Mouse (Mus musculus): Measurements from ENCODE around the gene H2afy2.
A peak's percentile ranks its signal among the peaks of the same experiment; 100 is the strongest.

Gene H2afy2

GRCm38 (mm10) chr10:61784414-61784813 lies 467 bp upstream of the H2afy2 start:
- no peak for DNase-seq (ENCODE audit: low spot score in 2 of 2)

- DNase-seq (ENCODE audit: low spot score in 2 of 2): peak; percentile 53 to 58
These were observed 942 bp downstream of the H2afy2 start for GRCm38 (mm10) chr10:61782799-61783611.

- no peak for DNase-seq (ENCODE audit: low spot score in 2 of 2)
These were observed 2.4 kb downstream of the H2afy2 start for GRCm38 (mm10) chr10:61781461-61782128.

GRCm38 (mm10) chr10:61766806-61767205 lies 17.1 kb downstream of the H2afy2 start:
- no peak for DNase-seq (ENCODE audit: low spot score in 2 of 2)

- DNase-seq (ENCODE audit: low spot score in 2 of 2): no peak
These were observed 18.4 kb downstream of the H2afy2 start for GRCm38 (mm10) chr10:61765558-61765957.

- DNase-seq (ENCODE audit: low spot score in 2 of 2): no peak
These were observed 19.3 kb downstream of the H2afy2 start for GRCm38 (mm10) chr10:61764689-61765088.

- DNase-seq (ENCODE audit: low spot score in 2 of 2): no peak
These were observed 24.1 kb downstream of the H2afy2 start for GRCm38 (mm10) chr10:61759869-61760268.

GRCm38 (mm10) chr10:61758904-61759303 lies 25.0 kb downstream of the H2afy2 start:
- DNase-seq (ENCODE audit: low spot score in 2 of 2): no peak

- DNase-seq (ENCODE audit: low spot score in 2 of 2): no peak
These were observed 26.9 kb downstream of the H2afy2 start for GRCm38 (mm10) chr10:61757022-61757421.

- no peak for DNase-seq (ENCODE audit: low spot score in 2 of 2)
These were observed 30.9 kb downstream of the H2afy2 start for GRCm38 (mm10) chr10:61753071-61753470.

GRCm38 (mm10) chr10:61751534-61752219 lies 32.3 kb downstream of the H2afy2 start:
- DNase-seq (ENCODE audit: low spot score in 2 of 2): no peak

- no peak for DNase-seq (ENCODE audit: low spot score in 2 of 2)
These were observed 33.9 kb downstream of the H2afy2 start for GRCm38 (mm10) chr10:61750014-61750413.

- DNase-seq (ENCODE audit: low spot score in 2 of 2): no peak
These were observed 36.6 kb downstream of the H2afy2 start for GRCm38 (mm10) chr10:61747302-61747701.

GRCm38 (mm10) chr10:61745133-61745532 lies 38.8 kb downstream of the H2afy2 start:
- DNase-seq (ENCODE audit: low spot score in 2 of 2): no peak

GRCm38 (mm10) chr10:61742336-61742735 lies 41.6 kb downstream of the H2afy2 start:
- no peak for DNase-seq (ENCODE audit: low spot score in 2 of 2)

GRCm38 (mm10) chr10:61741873-61742272 lies 42.1 kb downstream of the H2afy2 start:
- DNase-seq (ENCODE audit: low spot score in 2 of 2): no peak

GRCm38 (mm10) chr10:61741306-61741705 lies 42.6 kb downstream of the H2afy2 start:
- no peak for DNase-seq (ENCODE audit: low spot score in 2 of 2)

GRCm38 (mm10) chr10:61738126-61738525 lies 45.8 kb downstream of the H2afy2 start:
- DNase-seq (ENCODE audit: low spot score in 2 of 2): no peak

GRCm38 (mm10) chr10:61737537-61737936 lies 46.4 kb downstream of the H2afy2 start:
- DNase-seq (ENCODE audit: low spot score in 2 of 2): no peak

- DNase-seq (ENCODE audit: low spot score in 2 of 2): no peak
These were observed 47.3 kb downstream of the H2afy2 start for GRCm38 (mm10) chr10:61736671-61737078.

- peak in 1 of 2 experiments; percentile 18 for DNase-seq (ENCODE audit: low spot score in 2 of 2)
These were observed 49.6 kb downstream of the H2afy2 start for GRCm38 (mm10) chr10:61734377-61734776.

- DNase-seq (ENCODE audit: low spot score in 2 of 2): no peak
These were observed 53.8 kb downstream of the H2afy2 start for GRCm38 (mm10) chr10:61730171-61730570.
